Mouse (Mus musculus): ENCODE data around the gene Grap2. TPM values are rescaled to one million over a fixed set of nuclear protein-coding genes. Genes with fewer than 3 reads are reported as not detected.

Grap2 gene
- polyA plus RNA-seq, 1 experiment from 2014 or later: 13.3 TPM

- DNase-seq (peak; percentile 76), ATAC-seq (no peak)
- Histone ChIP-seq H3K4me1 (ENCODE audit: insufficient read depth) (0 out of 2 replicates have a peak, but pooled peaks cover 3% of the 10 kb centered on the region), H3K4me3 (ENCODE audit: low read depth, low read length) (no peak overlapping the region), H3K9me3 (ENCODE audit: low read length) (no peaks in the 10 kb centered on the region), H3K9ac (replicated peaks) (no peak overlapping the region), H3K27me3 (ENCODE audit: insufficient read depth, low read length) (no peaks in the 10 kb centered on the region), H3K36me3 (replicated peaks; ENCODE audit: insufficient read depth, low read length) (no peaks in the 10 kb centered on the region), H3K27ac (ENCODE audit: low read depth) (no peak overlapping the region), H3K4me2 (ENCODE audit: low read depth, low read length) (no peak overlapping the region)
- WGBS (ENCODE audit: insufficient replicate concordance): 35% methylated on average over 10 of the region's 11 CpGs
- TF ChIP-seq EP300 (IDR thresholded peaks at IDR 0.05; ENCODE audit: low read depth) (no peak), CTCF (IDR thresholded peaks at IDR 0.05; ENCODE audit: low read depth) (peak; percentile 85)
Measured at GRCm38 (mm10) chr15:80694125-80694910, 121.9 kb downstream of the Grap2 start.

- TF ChIP-seq CTCF (IDR thresholded peaks at IDR 0.05; ENCODE audit: low read depth): no peak
- no peak for TF ChIP-seq EP300 (IDR thresholded peaks at IDR 0.05; ENCODE audit: low read depth)
- DNase-seq (no peak), ATAC-seq (no peak; the same call in 1 of the 2 replicates)
- Histone ChIP-seq H3K9ac (replicated peaks) (no peak overlapping the region), H3K4me2 (ENCODE audit: low read depth, low read length) (no peak overlapping the region), H3K27me3 (ENCODE audit: insufficient read depth, low read length) (no peaks in the 10 kb centered on the region), H3K9me3 (ENCODE audit: low read length) (no peaks in the 10 kb centered on the region), H3K27ac (ENCODE audit: low read depth) (no peak overlapping the region), H3K36me3 (replicated peaks; ENCODE audit: insufficient read depth, low read length) (no peaks in the 10 kb centered on the region), H3K4me1 (ENCODE audit: insufficient read depth) (0 out of 2 replicates have a peak, but pooled peaks cover 3% of the 10 kb centered on the region), H3K4me3 (ENCODE audit: low read depth, low read length) (no peak overlapping the region)
- 25% methylated on average over 5 of the region's 5 CpGs for WGBS (ENCODE audit: insufficient replicate concordance)
Measured at GRCm38 (mm10) chr15:80697564-80697963, 125.2 kb downstream of the Grap2 start.

DNA sequence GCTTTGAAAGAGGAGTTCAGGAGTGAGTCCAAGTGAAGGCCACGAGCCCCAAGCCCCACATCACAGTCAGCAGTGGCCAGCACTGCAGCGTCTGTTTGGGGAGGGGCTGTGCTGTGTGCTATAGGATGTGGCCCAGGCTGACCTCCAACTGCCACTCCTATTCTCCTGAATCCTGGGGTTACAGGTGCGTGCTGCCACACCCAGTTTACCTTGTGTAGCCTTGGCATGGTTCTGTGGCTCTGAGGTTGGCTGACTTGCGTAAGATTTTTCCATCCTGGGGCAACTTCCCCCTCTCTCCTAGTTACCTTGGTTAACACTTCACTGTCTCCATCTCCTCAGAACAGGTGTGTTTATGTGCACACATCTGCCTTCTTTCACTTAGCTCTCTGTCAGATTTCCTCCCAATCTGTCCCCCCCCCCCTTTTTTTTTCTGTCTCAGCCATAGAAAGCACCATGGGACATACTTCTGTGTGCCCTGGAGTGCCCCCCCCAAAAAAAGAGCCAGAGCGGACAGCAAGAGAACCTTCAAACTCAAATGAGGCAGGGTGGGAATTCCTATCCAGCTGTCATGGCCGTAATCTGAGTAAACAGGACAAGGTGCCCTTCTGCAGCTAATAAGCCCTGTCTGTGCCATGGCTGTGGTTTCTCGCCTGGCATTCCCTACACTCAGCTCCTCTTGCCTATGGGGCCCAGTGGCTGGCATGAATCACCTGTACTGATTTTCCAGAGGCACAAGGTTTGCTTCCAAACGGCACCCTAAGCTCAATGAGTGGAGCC, 129.3 kb downstream of the Grap2 start:
- no peaks in the 10 kb centered on the region for H3K9me3 ChIP-seq (ENCODE audit: low read length)
- H3K4me2 ChIP-seq (ENCODE audit: low read depth, low read length): no peak overlapping the region
- ATAC-seq: no peak
- H3K9ac ChIP-seq (replicated peaks): no peak overlapping the region
- peaks cover 6% of the 10 kb centered on the region for H3K4me1 ChIP-seq (ENCODE audit: insufficient read depth)
- DNase-seq: no peak
- H3K4me3 ChIP-seq (ENCODE audit: low read depth, low read length): no peak overlapping the region
- WGBS (ENCODE audit: insufficient replicate concordance): 64% methylated on average over 8 of the region's 8 CpGs
- H3K27me3 ChIP-seq (ENCODE audit: insufficient read depth, low read length): no peaks in the 10 kb centered on the region
- H3K27ac ChIP-seq (ENCODE audit: low read depth): no peak overlapping the region
- H3K36me3 ChIP-seq (replicated peaks; ENCODE audit: insufficient read depth, low read length): no peaks in the 10 kb centered on the region
- TF ChIP-seq CTCF (IDR thresholded peaks at IDR 0.05; ENCODE audit: low read depth) (no peak), EP300 (IDR thresholded peaks at IDR 0.05; ENCODE audit: low read depth) (no peak)

Small RNA genes lying within 50 kb of the gene (microRNA-seq; reads per million reads assigned to microRNA genes)
- gene Mir6957: not detected

Other genes with a start within 250 kb of the Grap2 start
- not detected in 2 replicates for gene Enthd1, start 7.4 kb upstream of the Grap2 start, polyA plus RNA-seq (2015; fragmentation: Nextera tagmentation; extraction: Ambion mirVana)
- 1.8 and 2.3 TPM in 2 replicates for gene Fam83f, start 99.3 kb downstream of the Grap2 start, polyA plus RNA-seq (2015; fragmentation: Nextera tagmentation; extraction: Ambion mirVana)
- 6.3 and 9.6 TPM in 2 replicates for gene Tnrc6b, start 138.7 kb downstream of the Grap2 start, polyA plus RNA-seq (2015; fragmentation: Nextera tagmentation; extraction: Ambion mirVana)

Measured in liver, postnatal 0 days (tissue).